Mouse (Mus musculus): ENCODE data around the gene Pi4k2a.

- no peak for TF ChIP-seq CTCF (IDR thresholded peaks at IDR 0.05; ENCODE audit: borderline replicate concordance, insufficient read depth, low read depth, low read length)
- peak; percentile 71 for TF ChIP-seq POLR2A (IDR thresholded peaks at IDR 0.05; ENCODE audit: borderline replicate concordance, insufficient read depth, low read length)
Observed at GRCm38 (mm10) chr19:42128787-42129508, 38.7 kb downstream of the Pi4k2a start, which contains the start of gene Avpi1.

All from cerebellum, adult 2 months (tissue).